ENCODE assay signal across 18 mouse cellular contexts in genomic region chr10:19940626-19941025, GRCm38 (mm10). TPM values are rescaled to one million over a fixed set of nuclear protein-coding genes. Genes with fewer than 3 reads are reported as not detected.
DNase-seq lines count a peak whose midpoint lies in the region; ATAC-seq and TF ChIP-seq lines count a peak whose summit lies in the region.
"Had no signal": no experiment of that assay in that cellular context is flagged by ENCODE, and none has a peak within 500 bp of the region (broad histone marks: within the 10 kb centered on the region; RNA-seq: fewer than 3 reads in every experiment).

No protein-coding gene starts in this region.

- WGBS in heart, adult 2 months = 46% methylated on average over 8 of the region's 8 CpGs
- 62% methylated on average over 8 of the region's 8 CpGs for WGBS in liver, postnatal 0 days (ENCODE audit: insufficient replicate concordance)
- 57% methylated on average over 8 of the region's 8 CpGs for WGBS in liver, embryonic 12.5 days (ENCODE audit: insufficient replicate concordance)

- no peak overlapping the region for H3K4me3 ChIP-seq in heart, adult 2 months
- no peak overlapping the region for H3K4me3 ChIP-seq in liver, postnatal 0 days (ENCODE audit: low read depth, low read length)
- no peak overlapping the region for H3K4me3 ChIP-seq in liver, embryonic 12.5 days
- H3K4me3 ChIP-seq: embryonic facial prominence, embryonic 12.5 days; hindbrain, embryonic 15.5 days; limb, embryonic 13.5 days; myocyte; neural tube, embryonic 15.5 days had no signal

- ATAC-seq in liver, postnatal 0 days = no peak
- no peak for ATAC-seq in liver, embryonic 12.5 days
- ATAC-seq in CD4-positive, CD25-positive, alpha-beta regulatory T cell, adult 4 months = no peak
- ATAC-seq: activated CD4-positive, CD25-positive, alpha-beta regulatory T cell, adult 4 months; forebrain, embryonic 16.5 days had no signal

- H3K79me2 ChIP-seq in heart, adult 2 months (replicated peaks; ENCODE audit: control insufficient read depth, insufficient read depth, low read length) = peaks cover 3% of the 10 kb centered on the region; the same call in 1 of the 2 replicates

- no peak for TF ChIP-seq POLR2A in heart, adult 2 months (IDR thresholded peaks at IDR 0.05; ENCODE audit: insufficient read depth, low read depth, low read length)

- H3K27ac ChIP-seq in heart, adult 2 months = peak overlapping the region; percentile 86
- H3K27ac ChIP-seq in liver, postnatal 0 days (ENCODE audit: low read depth) = peak overlapping the region; percentile 67; the same call in 1 of the 2 replicates
- no peak overlapping the region for H3K27ac ChIP-seq in liver, embryonic 12.5 days
- H3K27ac ChIP-seq: embryonic facial prominence, embryonic 12.5 days; hindbrain, embryonic 15.5 days; limb, embryonic 13.5 days; neural tube, embryonic 15.5 days; stomach, postnatal 0 days had no signal

- H3K4me2 ChIP-seq in liver, postnatal 0 days (ENCODE audit: low read depth, low read length) = peak overlapping the region; percentile 49; the same call in 1 of the 2 replicates
- no peak overlapping the region for H3K4me2 ChIP-seq in liver, embryonic 12.5 days
- H3K4me2 ChIP-seq: embryonic facial prominence, embryonic 12.5 days; hindbrain, embryonic 15.5 days; limb, embryonic 13.5 days; lung, embryonic 14.5 days; neural tube, embryonic 15.5 days had no signal

- H3K4me1 ChIP-seq in heart, adult 2 months (ENCODE audit: control insufficient read depth, insufficient read depth, low read length) = peaks cover 29% of the 10 kb centered on the region
- peaks cover 41% of the 10 kb centered on the region for H3K4me1 ChIP-seq in liver, postnatal 0 days (ENCODE audit: insufficient read depth)
- peaks cover 29% of the 10 kb centered on the region for H3K4me1 ChIP-seq in liver, embryonic 12.5 days
- H3K4me1 ChIP-seq: neural tube, embryonic 15.5 days had no signal

- peaks cover 20% of the 10 kb centered on the region for H3K36me3 ChIP-seq in heart, adult 2 months (ENCODE audit: control insufficient read depth, insufficient read depth, low read length)
- H3K36me3 ChIP-seq in liver, postnatal 0 days (replicated peaks; ENCODE audit: insufficient read depth, low read length) = no peaks in the 10 kb centered on the region
- H3K36me3 ChIP-seq in liver, embryonic 12.5 days = no peaks in the 10 kb centered on the region
- H3K36me3 ChIP-seq: embryonic facial prominence, embryonic 12.5 days; hindbrain, embryonic 15.5 days; limb, embryonic 13.5 days; neural tube, embryonic 15.5 days had no signal

- DNase-seq in heart, adult 2 months = no peak
- no peak for DNase-seq in heart, postnatal 10 days
- DNase-seq in kidney, adult 9 months = peak; percentile 41
- no peak for DNase-seq in kidney, postnatal 25 days
- no peak for DNase-seq in liver, postnatal 0 days
- DNase-seq: cerebellum, adult 8-10 months; lung, embryonic 14.5 days; midbrain, embryonic 14.5 days had no signal

- no peaks in the 10 kb centered on the region for H3K27me3 ChIP-seq in heart, adult 2 months (ENCODE audit: control insufficient read depth, insufficient read depth, low read length)
- no peaks in the 10 kb centered on the region for H3K27me3 ChIP-seq in liver, postnatal 0 days (ENCODE audit: insufficient read depth, low read length)
- H3K27me3 ChIP-seq in liver, embryonic 12.5 days (replicated peaks) = peaks cover 4% of the 10 kb centered on the region; the same call in 1 of the 2 replicates
- H3K27me3 ChIP-seq: embryonic facial prominence, embryonic 12.5 days; hindbrain, embryonic 15.5 days; limb, embryonic 13.5 days had no signal

- H3K9ac ChIP-seq in heart, adult 2 months (ENCODE audit: low read depth, low read length) = no peak overlapping the region
- H3K9ac ChIP-seq in liver, postnatal 0 days (replicated peaks) = no peak overlapping the region
- H3K9ac ChIP-seq in liver, embryonic 12.5 days = no peak overlapping the region
- H3K9ac ChIP-seq: embryonic facial prominence, embryonic 12.5 days; hindbrain, embryonic 15.5 days; limb, embryonic 13.5 days; lung, embryonic 14.5 days; neural tube, embryonic 15.5 days had no signal

- H3K9me3 ChIP-seq in liver, postnatal 0 days (ENCODE audit: low read length) = no peaks in the 10 kb centered on the region
- no peaks in the 10 kb centered on the region for H3K9me3 ChIP-seq in liver, embryonic 12.5 days (replicated peaks)
- H3K9me3 ChIP-seq: embryonic facial prominence, embryonic 12.5 days; hindbrain, embryonic 15.5 days; limb, embryonic 13.5 days; neural tube, embryonic 15.5 days had no signal

- TF ChIP-seq CTCF in heart, adult 2 months (IDR thresholded peaks at IDR 0.05) = no peak
- no peak for TF ChIP-seq CTCF in liver, postnatal 0 days (IDR thresholded peaks at IDR 0.05; ENCODE audit: low read depth)

- TF ChIP-seq EP300 in heart, adult 2 months (IDR thresholded peaks at IDR 0.05; ENCODE audit: insufficient read depth, low read depth, low read length) = no peak
- TF ChIP-seq EP300 in liver, postnatal 0 days (IDR thresholded peaks at IDR 0.05; ENCODE audit: low read depth) = no peak

- intact Hi-C loops in heart, adult 2 months (cut with DNase I) = no loop called here
- intact Hi-C loops in heart, postnatal 10 days (cut with DNase I) = no loop called here

RNA-seq across cellular contexts. Expression of gene Map3k5, which starts 6.4 kb away (rescaled TPM):
- 10 to 100 TPM; 42.6 to 45.3 TPM for total RNA-seq in heart, adult 2 months (2021)
- 7.6 and 11.9 TPM in 2 replicates for polyA plus RNA-seq in heart, adult 2 months (2012; rRNA removed)
- total RNA-seq in heart, postnatal 10 days (2021) = 10 to 100 TPM; 27.1 to 31.5 TPM
- polyA plus RNA-seq in liver, postnatal 0 days (2015; fragmentation: Nextera tagmentation; extraction: Ambion mirVana) = 1.1 and 1.4 TPM in 2 replicates
- 1.2 and 1.3 TPM in 2 replicates for polyA plus RNA-seq in liver, embryonic 12.5 days (2016; fragmentation: Nextera tagmentation; extraction: Ambion mirVana)
- 10 to 100 TPM; 13.6 to 14.5 TPM for polyA plus RNA-seq in CD4-positive, CD25-positive, alpha-beta regulatory T cell, adult 4 months (2017; shearing (Covaris generic))

RNA-seq across cellular contexts. Expression of gene Pex7, which starts 33.1 kb away (rescaled TPM):
- 10 to 100 TPM; 32.5 to 32.8 TPM for total RNA-seq in heart, adult 2 months (2021)
- 37.6 and 59.0 TPM in 2 replicates for polyA plus RNA-seq in heart, adult 2 months (2012; rRNA removed)
- 10 to 100 TPM; 23.3 to 23.7 TPM for total RNA-seq in heart, postnatal 10 days (2021)
- 51.4 and 58.5 TPM in 2 replicates for polyA plus RNA-seq in liver, postnatal 0 days (2015; fragmentation: Nextera tagmentation; extraction: Ambion mirVana)
- 29.7 and 30.9 TPM in 2 replicates for polyA plus RNA-seq in liver, embryonic 12.5 days (2016; fragmentation: Nextera tagmentation; extraction: Ambion mirVana)
- polyA plus RNA-seq in CD4-positive, CD25-positive, alpha-beta regulatory T cell, adult 4 months (2017; shearing (Covaris generic)) = 1 to 10 TPM; 3.0 to 5.1 TPM
